Mouse (Mus musculus) G1E-ER4 (cell line): ENCODE data around the gene Rnaset2a. TPM values are rescaled to one million over a fixed set of nuclear protein-coding genes. Genes with fewer than 3 reads are reported as not detected.
"Not testable (repeated sequence)": the region's sequence is repeated elsewhere in the genome, so short reads cannot be mapped to it uniquely, and the experiment has no call there.

Experiments
- GATA1 ChIP-seq: IDR thresholded peaks from one replicate; pipeline ENCODE4 v1.8.0; 2012; ENCODE audit warnings: low read length, inconsistent platforms
- polyA plus RNA-seq: library from polyadenylated mRNA; stranded (reverse); fragments of >175 nt; gene quantifications from 2 replicates; pipeline ENCODE4 v1.2.3, GENCODE M21; 2012

The Rnaset2a gene
- polyA plus RNA-seq: 26.7 and 33.1 TPM in 2 replicates

- TF ChIP-seq GATA1: not testable (repeated sequence)
Observed at GRCm38 (mm10) chr17:8147439-8148316, at the start of gene Rnaset2a, which contains the start of gene Gm49673. TSS of gene Rnaset2a (minus strand) at chr17:8148097. TSS of gene Gm49673 (minus strand) at chr17:8147788.

DNA sequence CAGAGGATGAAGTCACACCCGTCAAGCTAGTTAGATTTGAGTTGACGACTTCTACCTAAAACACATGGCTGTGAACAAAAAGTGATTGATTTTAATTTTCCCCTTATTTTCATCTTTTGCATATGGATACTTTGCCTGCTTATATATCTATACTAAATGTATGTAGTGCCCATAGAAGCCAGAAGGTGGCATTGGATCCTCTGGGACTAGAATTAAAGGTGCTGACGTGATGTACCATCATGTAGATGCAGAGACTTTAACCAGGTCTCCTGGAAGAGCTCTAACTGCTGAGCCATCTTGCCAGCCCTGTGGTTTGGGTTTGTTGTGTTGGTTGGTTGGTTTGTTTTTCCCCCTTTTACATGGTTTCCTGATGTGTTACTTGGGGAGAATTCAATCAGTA lies 49.8 kb upstream of the Rnaset2a start:
- TF ChIP-seq GATA1: no peak

DNA sequence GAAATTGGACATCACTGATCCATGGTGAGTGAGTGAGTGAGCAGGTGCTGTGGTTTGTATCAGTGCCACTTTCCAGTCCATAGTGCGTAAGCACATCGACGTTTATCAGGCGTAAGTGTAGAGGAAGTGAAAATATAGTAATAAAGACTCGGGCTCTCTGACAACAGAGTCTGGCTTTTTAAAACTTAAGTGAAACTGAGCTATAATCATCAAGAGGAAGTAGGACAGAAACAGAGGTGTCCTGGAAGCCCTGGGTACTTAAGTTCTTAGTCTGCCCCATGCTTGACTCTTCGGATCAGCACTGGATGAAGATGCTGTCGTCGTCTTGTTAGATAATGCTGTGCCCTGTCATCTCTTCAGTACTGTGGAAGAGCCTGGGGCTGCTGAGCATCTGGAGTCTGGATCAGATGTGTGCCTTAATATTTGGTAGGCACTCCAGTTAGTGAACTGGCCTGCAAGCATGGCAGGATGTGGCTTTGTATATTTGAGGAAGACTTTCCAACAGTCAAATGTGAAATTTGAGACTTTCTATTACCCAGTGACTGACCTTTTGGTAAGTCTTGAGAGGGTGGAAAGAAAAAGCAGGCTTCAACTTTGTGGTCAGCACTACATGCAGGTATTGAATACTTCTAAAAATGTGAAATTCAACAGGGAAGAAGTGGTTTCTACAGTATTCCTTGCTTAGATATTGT lies 47.9 kb upstream of the Rnaset2a start:
- no peak for TF ChIP-seq GATA1

DNA sequence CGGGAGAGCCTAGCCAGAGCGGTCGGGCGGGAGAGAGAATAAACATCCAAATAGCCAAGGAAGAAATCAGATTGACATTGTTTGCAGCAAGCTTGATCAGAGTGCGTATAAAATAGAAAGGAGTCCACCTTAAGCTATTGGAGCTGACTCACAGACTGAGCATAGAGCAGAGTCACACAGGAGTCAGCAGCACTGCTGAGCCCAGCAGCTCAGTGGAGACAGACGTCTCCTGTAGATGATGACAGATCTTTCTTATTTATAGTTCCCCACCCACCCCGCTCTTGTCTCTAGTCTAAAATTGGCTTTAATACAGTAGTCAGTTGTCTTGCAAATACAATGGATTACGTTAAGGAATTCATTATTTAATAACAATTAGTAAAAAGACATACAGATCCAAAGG lies 45.8 kb upstream of the Rnaset2a start:
- TF ChIP-seq GATA1: no peak

GRCm38 (mm10) chr17:8184217-8184616 lies 36.3 kb upstream of the Rnaset2a start:
- no peak for TF ChIP-seq GATA1

DNA sequence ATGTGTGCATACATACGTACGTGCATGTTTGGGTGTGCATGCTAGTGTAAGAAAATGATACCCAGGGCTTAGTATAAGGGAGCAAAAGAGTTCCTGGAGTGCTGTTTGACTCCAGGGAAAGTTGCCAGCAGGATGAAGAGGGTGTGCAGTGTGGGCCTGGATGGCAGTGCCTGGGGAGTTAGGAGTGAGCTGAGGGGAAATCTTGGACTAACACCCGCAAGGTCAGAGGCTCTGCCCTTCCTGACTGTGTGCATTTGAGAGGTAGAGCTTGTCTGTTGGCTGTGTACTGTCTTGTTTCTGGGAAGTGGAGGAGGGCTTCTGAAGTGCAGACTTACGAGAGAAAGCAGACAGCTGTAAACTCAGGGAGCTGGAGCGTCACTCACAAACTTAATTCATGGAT lies 35.9 kb upstream of the Rnaset2a start:
- TF ChIP-seq GATA1: no peak

- TF ChIP-seq GATA1: no peak
Observed at GRCm38 (mm10) chr17:8177090-8177489, 29.2 kb upstream of the Rnaset2a start.

DNA sequence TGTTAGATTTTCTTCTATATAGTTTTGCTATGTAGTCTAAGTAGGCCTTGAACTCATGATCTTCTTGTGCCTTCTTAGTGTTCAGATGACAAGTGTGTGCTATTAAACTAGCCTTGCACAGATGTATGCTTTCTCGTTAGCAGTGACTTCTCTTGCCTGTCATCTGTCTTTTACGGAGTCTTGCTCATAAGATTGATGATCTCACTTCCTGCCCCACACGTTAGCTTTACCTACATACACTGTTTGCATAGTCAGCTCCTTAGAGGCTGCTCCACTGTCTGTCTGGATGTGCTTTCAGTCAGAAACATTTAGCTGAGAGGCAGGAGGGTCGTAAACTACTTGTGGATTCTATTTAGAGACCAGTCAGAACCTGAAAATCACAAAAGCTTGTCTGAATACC lies 23.2 kb upstream of the Rnaset2a start:
- TF ChIP-seq GATA1: no peak

- TF ChIP-seq GATA1: no peak
Observed at GRCm38 (mm10) chr17:8170331-8170730, 22.4 kb upstream of the Rnaset2a start.

- TF ChIP-seq GATA1: not testable (repeated sequence)
Observed at GRCm38 (mm10) chr17:8164701-8165607, 17.1 kb upstream of the Rnaset2a start, which contains the start of gene Fgfr1op. TSS of gene Fgfr1op (plus strand) at chr17:8165501.

Other genes starting within 250 kb of the Rnaset2a start
- 0.37 TPM in 2 replicates for gene Tagap, start 222.1 kb downstream of the Rnaset2a start, polyA plus RNA-seq
- gene Rsph3a, start 202.5 kb downstream of the Rnaset2a start, polyA plus RNA-seq: 10.2 and 12.6 TPM in 2 replicates
- gene Gm49673, start 309 bp downstream of the Rnaset2a start, polyA plus RNA-seq: not detected in 2 replicates
- 7.1 and 16.5 TPM in 2 replicates for gene Fgfr1op, start 17.4 kb upstream of the Rnaset2a start, polyA plus RNA-seq
- not detected in 2 replicates for gene Ccr6, start 87.9 kb upstream of the Rnaset2a start, polyA plus RNA-seq
- 22.3 and 24.1 TPM in 2 replicates for gene Mpc1, start 134.8 kb upstream of the Rnaset2a start, polyA plus RNA-seq
- 41.1 and 51.8 TPM in 2 replicates for gene Sft2d1, start 163.0 kb upstream of the Rnaset2a start, polyA plus RNA-seq
- 0.27 and 0.35 TPM in 2 replicates for gene Prr18, start 189.4 kb upstream of the Rnaset2a start, polyA plus RNA-seq
- 0.08 TPM in 1 of 2 replicates, not detected in the other for gene T2, start 207.9 kb upstream of the Rnaset2a start, polyA plus RNA-seq